Mouse (Mus musculus): ENCODE measurements at regions not wholly inside any gene's neighbourhood (a gene's known extent, or its start where the extent isn't known, plus 50 kb on each side); places are given as distances from the start of the nearest gene placed in this dataset.
"Not testable (repeated sequence)": the region's sequence is repeated elsewhere in the genome, so short reads cannot be mapped to it uniquely, and the experiment has no call there.

DNA sequence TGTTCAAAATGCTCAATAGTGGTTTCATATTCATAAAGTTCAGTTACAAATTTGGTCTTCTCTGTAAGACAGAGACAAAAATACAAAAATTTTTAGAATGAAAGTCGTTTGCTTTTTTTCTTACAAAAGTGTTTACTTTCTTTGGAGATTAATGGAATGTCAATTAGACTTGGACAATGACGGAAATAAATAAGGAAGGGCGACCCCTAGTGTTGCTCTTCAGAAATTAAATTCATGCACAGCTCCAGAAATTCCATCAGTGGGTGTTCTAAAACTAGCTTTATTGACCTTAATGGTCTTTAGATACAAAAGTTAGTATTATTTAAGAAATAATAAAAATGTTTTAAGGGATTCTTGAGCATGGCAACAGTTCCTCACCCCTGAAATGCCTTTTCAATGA lies 141.8 kb upstream of the Lama2 start:
- DNase-seq: peak; percentile 9 to 13

DNA sequence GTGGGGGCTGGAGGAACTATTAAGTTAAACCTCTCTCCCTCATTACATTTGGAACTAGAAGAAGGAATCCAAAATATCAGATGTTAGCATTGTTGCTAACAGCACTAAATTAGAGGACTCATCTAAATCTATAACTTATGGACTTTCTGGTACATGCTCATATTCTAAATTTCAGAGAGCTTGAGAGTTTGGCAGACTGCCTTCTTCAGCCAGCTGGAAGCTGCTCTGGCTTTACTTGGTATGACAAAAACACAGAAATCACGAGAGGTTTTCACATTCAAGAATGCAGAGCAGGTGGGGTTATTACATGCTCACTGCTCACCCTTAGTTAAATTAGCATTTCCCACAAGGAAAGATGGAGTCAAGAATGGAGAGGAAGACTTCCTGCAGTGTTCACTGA lies 182.8 kb upstream of the Lama2 start:
- peak; percentile 3 for DNase-seq

DNA sequence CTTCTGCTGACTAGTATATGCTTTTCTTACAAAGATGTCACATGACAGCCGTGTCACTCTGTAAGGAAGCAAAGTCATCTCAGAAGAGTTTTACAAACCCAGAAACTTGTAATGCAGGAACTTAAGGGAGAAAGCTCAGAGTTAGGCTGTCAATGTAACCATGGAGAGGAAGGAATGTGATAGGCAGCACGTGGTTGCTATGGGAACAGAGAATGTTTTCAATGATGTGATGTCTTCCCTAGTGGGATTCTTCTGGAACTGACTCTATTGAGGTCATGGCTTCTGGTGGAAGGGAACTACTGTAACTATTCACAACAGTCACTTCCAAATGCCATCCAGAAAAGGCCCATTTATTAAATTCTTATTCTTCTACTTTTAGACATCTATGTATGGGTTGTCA lies 190.0 kb upstream of the Lama2 start:
- DNase-seq: no peak

DNA sequence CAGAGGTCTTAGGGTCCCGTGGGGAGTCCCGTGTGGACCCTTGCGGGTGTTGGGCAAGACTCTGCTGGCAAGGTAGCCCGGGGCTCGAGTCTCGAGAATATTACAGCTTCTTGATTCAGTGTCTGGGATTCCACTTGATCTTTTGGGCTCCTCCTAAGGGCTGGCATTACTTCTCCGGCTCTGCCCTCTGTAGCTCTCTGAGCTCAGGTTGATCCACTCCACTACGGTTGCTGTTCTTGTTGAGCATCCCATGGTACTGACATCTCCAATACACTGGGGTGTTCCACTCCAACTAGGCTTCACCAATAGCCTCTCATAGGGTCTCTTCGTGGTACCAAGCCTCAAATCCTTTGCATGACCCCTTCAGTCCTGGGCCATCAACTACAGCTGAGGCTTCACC lies 206.1 kb upstream of the Lama2 start:
- not testable (repeated sequence) for DNase-seq

DNA sequence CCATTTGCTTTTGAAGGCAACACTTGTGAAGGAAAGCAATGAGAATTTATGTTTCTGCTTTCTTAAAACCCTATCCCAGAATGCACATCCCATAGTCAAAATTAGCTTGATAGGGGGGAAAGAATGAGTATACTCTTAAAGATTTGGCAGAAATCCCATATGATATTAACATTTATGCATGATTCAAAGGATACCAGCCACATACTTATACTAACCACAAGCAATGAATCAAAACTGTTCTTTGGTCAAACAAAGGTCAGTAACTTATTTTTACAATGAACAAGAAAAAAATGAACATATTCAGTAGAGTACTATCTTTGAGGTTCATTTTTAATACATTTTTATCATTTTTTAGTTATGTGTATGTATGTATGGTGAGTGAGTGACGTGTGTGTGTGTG lies 208.8 kb upstream of the Lama2 start:
- no peak for DNase-seq

DNA sequence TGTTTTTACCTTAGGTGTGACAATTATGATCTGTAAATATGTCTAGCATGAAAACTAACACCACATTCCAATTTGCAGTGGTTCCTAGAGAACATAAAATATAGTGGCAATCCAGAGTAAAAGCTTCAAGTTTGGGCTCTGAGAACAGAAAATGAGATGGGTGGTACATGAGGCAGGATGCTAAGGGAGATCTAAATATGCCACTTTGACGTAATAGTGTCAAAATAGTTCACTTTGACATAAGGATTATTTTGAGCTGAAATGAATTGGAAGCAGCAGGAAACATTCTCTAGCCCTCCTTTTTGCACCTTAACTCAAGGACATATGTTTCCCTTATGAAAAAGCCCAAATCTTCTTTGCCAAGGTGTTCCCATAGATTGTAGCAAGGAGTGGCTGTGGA lies 219.1 kb upstream of the Lama2 start:
- no peak for DNase-seq

DNA sequence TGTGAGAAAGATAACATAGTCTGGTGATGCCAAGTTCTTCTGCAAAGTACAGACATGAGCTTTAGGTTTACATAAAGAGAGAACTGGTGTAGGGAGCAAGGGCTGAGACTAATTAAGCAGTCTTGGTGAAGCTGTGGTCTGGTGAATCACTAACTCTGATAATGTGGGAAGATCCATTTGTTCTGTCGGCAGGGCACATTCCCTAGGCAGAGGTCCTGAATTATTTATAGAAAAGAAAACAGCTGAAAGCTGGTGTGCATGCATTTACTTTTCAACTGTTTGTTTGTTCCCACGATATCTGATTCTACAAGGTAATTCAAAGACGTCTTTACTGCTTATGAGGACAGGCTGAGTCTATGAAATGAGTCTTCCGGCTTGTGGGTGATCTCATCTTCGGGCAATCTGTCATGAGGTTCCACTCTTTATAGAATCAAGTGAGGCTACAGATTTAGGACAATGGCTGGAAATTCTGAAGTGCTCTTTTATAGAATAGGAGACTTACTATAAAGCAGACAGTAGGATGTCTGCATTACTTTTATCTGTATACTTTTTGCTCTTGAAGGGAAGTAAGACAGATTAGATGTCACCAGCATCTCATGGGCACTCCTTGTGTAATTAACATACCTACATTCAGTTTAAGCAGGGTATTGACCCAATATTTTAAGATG lies 221.6 kb upstream of the Lama2 start:
- DNase-seq: no peak

DNA sequence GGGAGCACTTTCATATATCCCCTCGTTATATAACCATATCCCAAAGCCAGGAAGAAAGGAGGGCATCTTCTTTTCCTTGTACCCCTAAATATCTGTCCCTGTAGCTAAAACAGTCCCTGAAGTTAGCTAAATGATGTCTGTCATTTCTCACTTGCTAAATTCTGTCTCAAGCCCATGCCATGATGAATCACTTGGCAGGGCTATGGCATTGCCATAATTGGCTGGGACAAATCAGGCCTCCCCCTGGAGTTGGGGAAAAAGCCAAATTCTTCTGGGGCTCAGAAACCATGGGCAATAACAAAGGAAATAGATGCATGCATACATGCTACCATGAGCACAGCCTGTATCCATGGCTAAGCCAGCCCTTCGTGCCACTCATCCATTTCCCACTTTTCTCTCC lies 223.5 kb upstream of the Lama2 start:
- no peak for DNase-seq

DNA sequence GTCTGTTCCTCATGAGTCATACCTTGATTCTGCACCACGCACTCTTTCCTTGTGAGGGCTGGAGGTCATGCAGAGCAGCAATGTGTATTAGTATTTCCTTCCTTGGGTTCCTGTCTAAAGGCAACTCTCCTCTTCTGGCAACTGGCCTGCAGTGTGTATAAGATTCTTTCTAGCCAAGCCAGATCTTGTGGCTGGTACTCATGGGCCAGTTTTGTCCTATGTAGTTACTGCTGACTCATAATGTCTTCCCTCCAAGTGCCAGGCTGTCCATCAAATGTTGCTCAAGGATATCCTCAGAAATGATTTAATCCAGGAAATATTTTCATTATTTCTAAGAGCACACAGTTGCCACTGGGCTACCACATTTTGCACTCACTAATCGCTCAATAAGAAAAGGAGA lies 211.0 kb upstream of the Ptprk start:
- no peak for DNase-seq

DNA sequence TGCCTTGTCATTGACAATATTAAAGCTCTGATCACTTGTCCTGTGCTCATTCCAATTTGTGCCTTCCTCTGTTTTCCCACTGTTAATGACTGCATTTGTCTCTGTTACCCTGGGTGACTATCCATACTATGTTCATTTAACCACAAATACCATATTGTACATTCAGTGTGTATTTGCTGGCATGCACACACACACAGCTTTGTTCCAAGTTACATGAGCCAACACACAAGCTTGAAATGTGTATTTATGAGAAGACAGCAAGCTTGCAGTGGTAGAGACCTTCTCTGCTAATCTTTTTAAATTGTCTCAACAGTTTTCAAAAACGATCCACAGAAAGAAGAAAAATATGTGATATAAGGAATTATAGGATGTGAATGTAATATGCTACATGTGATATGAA lies 193.8 kb upstream of the Ptprk start:
- no peak for DNase-seq

DNA sequence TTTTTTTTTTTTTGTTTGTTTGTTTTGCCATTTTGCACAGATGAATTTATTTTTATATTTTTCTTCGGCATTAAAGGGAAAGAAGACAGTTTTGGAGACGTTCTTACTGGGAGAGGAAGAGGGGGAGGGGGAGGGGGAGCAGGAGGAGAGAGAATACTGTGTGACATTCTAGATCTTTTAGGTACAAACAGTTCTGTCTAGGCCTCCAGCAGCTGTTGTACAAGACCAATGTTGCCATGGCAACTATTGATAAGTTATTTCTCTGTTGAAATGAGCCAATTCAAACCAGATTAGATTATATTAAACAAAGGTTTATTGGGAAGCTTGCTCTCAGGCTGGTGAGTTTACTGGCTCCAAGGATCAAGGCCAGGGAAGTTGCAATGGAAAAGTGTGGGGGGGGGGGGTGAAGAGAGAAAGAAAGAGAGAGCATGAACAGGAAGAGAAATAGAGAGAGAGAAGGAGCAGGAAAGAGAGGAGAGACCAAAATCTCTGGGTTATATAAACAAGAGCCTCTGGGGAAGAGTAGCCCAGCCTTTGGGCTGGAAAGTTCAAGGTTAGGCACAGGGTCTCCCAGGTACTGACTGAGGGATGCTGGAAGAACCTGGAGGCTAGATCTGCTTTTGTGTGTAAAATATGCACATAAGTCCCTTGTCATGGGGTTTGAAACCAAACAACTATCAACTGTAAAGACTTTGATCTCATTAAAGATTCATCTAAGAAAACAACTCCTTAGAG lies 182.7 kb upstream of the Ptprk start:
- DNase-seq: no peak

DNA sequence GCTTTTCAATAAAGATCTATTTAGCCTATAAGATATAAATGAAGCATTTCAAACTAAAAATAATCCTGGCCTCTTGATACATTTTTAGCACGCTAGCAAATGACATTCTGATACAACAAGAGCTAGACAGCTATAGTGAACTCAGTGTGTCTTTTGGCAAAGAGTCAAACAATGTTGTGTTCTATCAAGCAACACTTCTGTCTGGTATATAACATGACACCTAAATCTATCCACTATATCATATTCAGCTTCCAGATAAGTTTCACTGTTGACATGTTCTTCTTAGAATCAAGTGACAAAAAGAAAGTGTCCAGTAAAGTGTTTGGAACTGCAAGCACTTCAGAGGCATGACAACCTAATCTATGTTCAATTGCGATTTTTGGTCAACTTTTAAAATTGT lies 158.2 kb upstream of the Ptprk start:
- DNase-seq: no peak

DNA sequence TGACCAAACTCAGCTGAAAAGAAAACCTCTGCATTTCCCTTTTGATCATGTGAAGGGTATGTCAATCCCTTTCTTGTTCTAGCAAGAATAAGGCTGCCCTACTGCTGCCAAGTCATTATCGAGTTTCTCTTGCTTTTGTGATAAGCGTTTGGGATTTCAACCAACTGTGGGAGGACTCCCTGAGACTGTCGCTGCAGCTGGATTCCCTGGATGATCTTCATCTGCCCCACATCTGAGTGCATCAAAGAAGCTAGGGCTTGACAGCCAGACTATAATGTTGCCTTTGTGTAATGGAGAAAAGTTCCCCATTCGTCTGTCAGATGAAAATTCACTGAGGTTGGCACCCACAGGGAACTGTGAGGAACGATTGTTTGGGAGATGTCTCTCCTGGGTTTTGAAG lies 147.4 kb upstream of the Ptprk start:
- DNase-seq: no peak

DNA sequence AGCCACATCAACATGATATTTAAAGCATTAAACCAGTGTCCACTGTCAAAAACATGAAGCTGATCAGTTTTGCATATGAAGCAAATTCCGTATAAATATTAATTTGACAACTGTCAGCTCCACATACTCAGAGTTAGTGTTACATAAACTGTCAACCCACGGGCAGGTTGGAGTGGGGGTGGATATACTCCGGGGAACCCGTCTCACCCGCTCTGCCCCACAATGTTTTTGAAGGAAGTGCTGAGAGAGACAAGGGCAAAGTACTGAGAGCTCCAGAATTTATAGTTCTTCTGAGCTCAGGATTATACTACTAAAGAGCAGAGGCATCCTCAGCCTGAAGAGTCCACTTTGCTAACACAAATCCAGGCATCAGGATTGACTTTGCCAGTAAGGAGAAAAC lies 132.5 kb upstream of the Ptprk start:
- DNase-seq: no peak

DNA sequence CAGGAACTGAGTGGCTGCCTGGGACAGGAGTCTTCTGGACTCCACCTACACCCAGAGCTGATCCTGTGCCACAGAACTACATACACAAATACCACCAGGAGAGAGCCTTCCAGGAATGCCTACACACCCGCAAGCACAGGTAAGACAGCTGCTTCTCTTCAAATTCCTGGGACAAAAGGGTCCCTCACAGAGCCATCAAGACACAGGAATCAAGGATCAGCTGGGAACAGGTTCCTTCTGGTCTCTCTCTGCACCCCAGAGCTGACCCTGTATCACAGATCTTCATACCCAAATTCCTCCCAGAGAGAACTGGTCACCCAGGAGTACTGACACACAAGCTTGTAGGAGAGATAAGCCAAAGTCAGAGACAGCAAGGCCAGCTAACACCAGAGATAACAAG lies 125.5 kb upstream of the Ptprk start:
- DNase-seq: no peak

DNA sequence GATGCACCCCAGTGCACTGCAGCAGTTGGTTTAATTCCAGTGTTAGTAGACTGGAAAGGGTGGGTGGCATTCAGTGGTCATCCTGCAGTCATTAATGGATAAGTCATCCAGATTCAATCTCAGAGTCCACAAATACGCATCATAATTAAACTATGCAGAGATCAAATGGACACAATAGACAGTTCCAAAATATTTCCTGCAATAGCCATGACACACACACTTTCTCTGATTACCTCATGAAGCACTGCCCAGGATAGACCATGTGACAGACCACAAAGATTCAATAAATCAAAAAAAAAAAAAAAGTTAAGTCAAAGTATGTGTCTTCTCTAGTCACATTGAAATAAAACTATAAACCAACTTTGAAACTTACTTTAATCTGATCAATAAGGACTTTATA lies 106.4 kb upstream of the Ptprk start:
- no peak for DNase-seq

DNA sequence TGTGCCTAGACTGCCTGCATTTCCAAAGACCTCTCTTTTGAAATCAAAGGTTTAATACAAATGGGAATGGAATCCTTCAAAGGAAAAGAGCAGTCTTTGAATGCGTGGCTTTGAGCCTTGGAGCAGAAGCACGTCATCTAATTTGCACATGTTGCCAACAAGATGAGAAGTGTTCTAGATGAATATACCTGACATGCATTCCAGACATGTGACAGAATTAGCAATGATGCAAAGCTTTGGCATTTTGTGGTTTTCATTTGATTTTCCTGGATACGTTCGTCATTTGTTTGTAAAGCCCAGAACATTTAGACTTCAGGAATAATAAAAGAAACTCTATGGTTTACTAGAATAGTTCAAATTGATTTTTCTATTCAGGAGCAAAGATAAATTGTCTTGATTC lies 90.6 kb upstream of the Ptprk start:
- DNase-seq: no peak

DNA sequence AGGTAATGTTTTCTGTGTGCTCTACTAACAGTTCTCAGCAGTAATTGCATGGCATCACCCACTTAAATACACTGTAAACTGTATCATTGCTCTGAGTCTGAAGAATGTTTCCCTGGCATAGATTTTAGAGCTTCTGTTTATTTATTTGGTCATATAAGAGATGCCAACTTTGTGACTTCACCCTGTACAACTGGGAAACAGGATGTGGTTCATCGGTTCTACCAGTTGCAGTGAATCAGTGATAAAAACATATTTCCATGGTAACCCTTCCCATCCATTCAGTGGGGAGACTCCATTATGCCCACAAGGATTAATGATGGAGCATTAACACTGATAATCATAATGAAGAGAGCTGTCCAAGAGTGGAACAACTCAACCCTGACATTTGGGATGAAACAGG lies 89.6 kb upstream of the Ptprk start:
- no peak for DNase-seq

DNA sequence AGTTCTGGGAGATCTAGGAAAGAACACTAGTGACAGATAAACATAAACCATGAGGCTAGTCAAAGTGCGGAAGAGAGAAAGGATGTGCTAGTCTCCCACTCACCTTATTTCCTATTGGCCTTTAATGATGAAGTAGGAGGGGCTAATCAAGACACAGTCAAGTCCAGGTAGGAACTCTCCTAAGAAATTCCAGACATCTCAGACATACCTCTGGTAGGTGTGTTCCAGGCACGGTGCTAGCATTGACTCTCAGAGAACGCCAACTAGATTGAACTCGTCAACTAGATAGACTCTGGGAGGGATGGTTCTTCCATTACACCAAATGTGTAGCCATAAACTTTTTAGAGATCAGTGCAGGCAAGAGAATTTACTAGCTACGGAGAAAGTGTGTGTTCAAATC lies 87.6 kb upstream of the Ptprk start:
- DNase-seq: no peak

DNA sequence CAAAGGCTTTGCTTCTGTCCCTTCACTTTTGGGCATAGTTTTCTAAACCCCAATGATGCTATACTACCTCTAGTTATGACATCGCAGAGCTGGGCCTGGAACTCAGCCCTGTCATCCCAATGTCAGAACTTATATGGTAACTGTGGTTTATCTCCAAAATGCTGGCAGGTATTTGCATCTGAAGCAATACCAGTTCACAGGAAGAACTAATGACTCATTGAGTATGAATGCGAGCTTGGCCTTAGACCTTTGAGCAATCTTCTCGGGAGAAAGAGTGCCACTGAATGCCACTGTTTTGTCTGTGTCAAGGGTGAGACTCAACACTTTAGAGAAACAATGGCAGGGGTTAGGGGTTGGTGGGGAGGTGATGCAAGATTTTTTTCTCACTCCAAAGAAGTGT lies 86.6 kb upstream of the Ptprk start:
- DNase-seq: no peak

DNA sequence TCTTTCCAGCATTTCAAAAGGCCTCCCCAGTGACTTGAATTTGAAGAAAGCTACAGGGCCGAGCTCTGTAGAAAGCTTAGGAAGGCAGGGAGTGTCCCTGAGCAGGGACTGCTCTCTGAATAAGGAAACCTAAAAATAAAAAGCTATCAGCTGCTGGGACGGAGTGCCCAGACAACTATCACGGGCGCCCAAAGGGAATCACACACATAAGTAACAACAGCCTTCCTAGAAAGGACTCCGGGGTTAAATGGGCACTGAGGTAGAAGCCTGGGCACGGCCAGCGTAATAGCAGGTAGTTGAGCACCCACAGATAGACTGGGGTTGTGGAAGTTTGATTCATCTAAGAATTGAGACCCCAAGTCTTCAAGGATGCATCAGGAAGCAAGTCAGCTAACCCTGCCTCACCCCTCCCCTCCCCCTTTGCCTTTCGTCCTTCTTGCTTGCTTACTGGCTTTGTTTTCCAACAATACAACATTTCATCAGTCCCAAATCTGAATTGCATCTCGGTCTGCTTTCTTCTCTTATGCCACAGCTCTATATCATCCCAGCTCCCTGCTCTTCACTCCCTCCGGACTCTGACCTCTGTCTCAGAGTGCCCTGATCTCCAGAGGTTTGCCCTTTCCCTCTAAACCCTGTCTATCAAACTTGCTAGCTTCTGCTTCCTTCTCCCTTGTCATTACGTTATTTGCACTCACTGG lies 84.1 kb upstream of the Ptprk start:
- no peak for DNase-seq

DNA sequence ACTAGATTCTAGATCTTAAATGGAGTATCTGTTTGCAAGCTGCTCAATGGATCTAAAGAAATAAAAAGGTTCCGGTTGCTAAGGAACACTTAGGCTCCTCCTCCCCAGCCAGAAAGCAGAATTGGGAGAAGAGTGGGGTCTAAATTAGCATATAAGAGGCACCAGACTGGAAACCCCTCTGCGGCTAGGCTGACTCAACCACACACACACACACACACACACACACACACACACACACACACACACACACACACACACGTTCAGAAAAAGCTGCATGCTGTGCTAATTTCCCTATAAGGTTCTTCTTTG lies 83.6 kb upstream of the Ptprk start:
- no peak for DNase-seq

DNA sequence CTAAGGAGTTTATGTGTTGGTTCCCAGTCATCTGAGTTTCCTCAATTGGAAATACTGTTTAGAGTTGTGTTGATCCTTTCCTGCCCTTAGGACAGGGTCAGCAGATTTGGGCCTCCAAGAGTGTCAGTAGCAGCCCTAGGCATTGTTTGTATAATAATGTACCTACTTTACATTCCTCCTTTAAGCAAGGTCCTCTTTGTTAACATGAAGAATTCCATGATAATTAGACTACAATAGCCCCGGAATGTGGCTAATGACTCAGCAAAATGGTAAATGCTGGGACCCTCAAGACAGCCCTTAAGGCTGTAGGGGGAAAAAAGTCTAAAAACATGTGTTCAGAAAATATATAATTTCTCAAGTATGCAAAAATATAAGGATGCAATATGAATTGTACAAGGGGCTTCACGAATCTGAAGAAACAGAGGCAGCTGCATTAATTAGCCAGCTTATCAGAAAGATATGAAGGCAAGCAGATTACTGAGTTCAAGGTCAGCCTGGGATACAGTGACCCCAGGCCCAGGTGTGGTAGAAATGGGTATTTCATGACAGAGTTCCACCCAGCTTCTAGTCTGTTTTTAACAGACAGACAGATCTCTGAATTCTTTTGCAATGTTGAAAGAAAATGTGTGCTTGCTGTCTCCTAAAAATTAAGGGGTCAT lies 80.1 kb upstream of the Ptprk start:
- no peak for DNase-seq

DNA sequence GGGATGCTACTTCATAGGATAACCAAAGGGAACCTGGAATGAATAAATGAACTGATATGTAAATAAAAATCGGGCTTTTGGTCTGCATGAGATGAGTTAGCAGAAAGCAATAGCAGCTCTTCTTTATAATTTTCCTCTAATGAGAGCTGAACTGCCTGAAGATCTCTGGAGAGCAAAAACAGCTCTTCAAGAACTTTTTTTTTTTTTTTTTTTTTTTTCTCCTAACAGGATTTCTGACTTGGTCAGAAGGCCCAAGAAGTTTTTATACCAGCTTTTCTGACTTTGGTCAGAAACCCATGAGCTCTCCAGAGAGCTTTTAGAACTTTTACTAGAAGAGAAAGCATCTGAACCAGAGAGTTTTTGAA lies 79.6 kb upstream of the Ptprk start:
- DNase-seq: no peak
